30 mouse cellular contexts compared by ENCODE assay signal in genomic region chr11:49080636-49081035, GRCm38 (mm10). TPM values are rescaled to one million over a fixed set of nuclear protein-coding genes. Genes with fewer than 3 reads are reported as not detected.
DNase-seq lines count a peak whose midpoint lies in the region; ATAC-seq and TF ChIP-seq lines count a peak whose summit lies in the region.
"Had no signal": no experiment of that assay in that cellular context is flagged by ENCODE, and none has a peak within 500 bp of the region (broad histone marks: within the 10 kb centered on the region; RNA-seq: fewer than 3 reads in every experiment).

No protein-coding gene starts in this region.

- DNase-seq in heart, adult 11 months: peak; percentile 82
- DNase-seq in spleen, adult 2 months (ENCODE audit: low read depth in 1 of 2, low spot score in 2 of 2): no peak
- no peak for DNase-seq in spleen, postnatal 14 days (ENCODE audit: low spot score in 2 of 2)
- no peak for DNase-seq in liver, postnatal 0 days
- DNase-seq in forebrain, embryonic 10.5 days (ENCODE audit: extremely low spot score, low spot score): no peak
- no peak for DNase-seq in lung, postnatal 10 days
- DNase-seq: adrenal gland, adult 2 months; adrenal gland, postnatal 36 days; cerebellum, adult 8-10 months; cerebellum, postnatal 25 days; liver, embryonic 13.5 days; lung, embryonic 14.5 days; midbrain, embryonic 14.5 days; retina, postnatal 1 day; right cerebral cortex, postnatal 14 days; thymus, adult 18-20 months; thymus, postnatal 36 days had no signal

- WGBS in heart, embryonic 11.5 days (ENCODE audit: insufficient replicate concordance): 67% methylated on average over 1 of the region's 1 CpGs
- WGBS in spleen, adult 2 months: 64% methylated on average over 1 of the region's 1 CpGs
- 50% methylated on average over 1 of the region's 1 CpGs for WGBS in liver, postnatal 0 days (ENCODE audit: insufficient replicate concordance)
- 81% methylated on average over 1 of the region's 1 CpGs for WGBS in forebrain, embryonic 10.5 days

- H3K4me3 ChIP-seq in heart, embryonic 11.5 days (ENCODE audit: low read depth, low read length): no peak overlapping the region
- H3K4me3 ChIP-seq in spleen, adult 2 months (ENCODE audit: extremely low read depth, insufficient read depth, insufficient read length): no peak overlapping the region
- H3K4me3 ChIP-seq in liver, postnatal 0 days (ENCODE audit: low read depth, low read length): no peak overlapping the region
- H3K4me3 ChIP-seq in forebrain, embryonic 10.5 days: no peak overlapping the region
- H3K4me3 ChIP-seq: heart, embryonic 15.5 days; intestine, embryonic 15.5 days had no signal

- no peak overlapping the region for H3K4me2 ChIP-seq in heart, embryonic 11.5 days
- H3K4me2 ChIP-seq in liver, postnatal 0 days (ENCODE audit: low read depth, low read length): peak overlapping the region; percentile 62; the same call in 1 of the 2 replicates
- H3K4me2 ChIP-seq: heart, embryonic 15.5 days; intestine, embryonic 15.5 days; lung, embryonic 14.5 days had no signal

- no peaks in the 10 kb centered on the region for H3K4me1 ChIP-seq in heart, embryonic 11.5 days (ENCODE audit: control insufficient read depth, insufficient read depth, low read length)
- H3K4me1 ChIP-seq in spleen, adult 2 months (ENCODE audit: control insufficient read depth, insufficient read depth, insufficient read length): peaks cover 38% of the 10 kb centered on the region
- H3K4me1 ChIP-seq in liver, postnatal 0 days (ENCODE audit: insufficient read depth): peaks cover 60% of the 10 kb centered on the region
- no peaks in the 10 kb centered on the region for H3K4me1 ChIP-seq in forebrain, embryonic 10.5 days
- H3K4me1 ChIP-seq: intestine, embryonic 15.5 days had no signal

- TF ChIP-seq CTCF in spleen, adult 2 months (IDR thresholded peaks at IDR 0.05; ENCODE audit: extremely low read depth, insufficient read depth, insufficient read length, insufficient replicate concordance): no peak
- no peak for TF ChIP-seq CTCF in liver, postnatal 0 days (IDR thresholded peaks at IDR 0.05; ENCODE audit: low read depth)

- no peak overlapping the region for H3K9ac ChIP-seq in heart, embryonic 11.5 days (ENCODE audit: low read depth, low read length)
- H3K9ac ChIP-seq in liver, postnatal 0 days (replicated peaks): 0 out of 2 replicates have a peak overlapping the region, but pooled peaks have one; percentile 26
- H3K9ac ChIP-seq: heart, embryonic 15.5 days; intestine, embryonic 15.5 days; liver, embryonic 13.5 days; lung, embryonic 14.5 days had no signal

- TF ChIP-seq EP300 in liver, postnatal 0 days (IDR thresholded peaks at IDR 0.05; ENCODE audit: low read depth): no peak

- no peak overlapping the region for H3K27ac ChIP-seq in heart, embryonic 11.5 days (ENCODE audit: low read depth, low read length)
- peak overlapping the region; percentile 51 for H3K27ac ChIP-seq in spleen, adult 2 months (ENCODE audit: insufficient read depth, low read length)
- H3K27ac ChIP-seq in liver, postnatal 0 days (ENCODE audit: low read depth): peak overlapping the region; percentile 52; the same call in 1 of the 2 replicates
- no peak overlapping the region for H3K27ac ChIP-seq in forebrain, embryonic 10.5 days
- H3K27ac ChIP-seq: heart, embryonic 15.5 days; intestine, embryonic 15.5 days; stomach, postnatal 0 days had no signal

- TF ChIP-seq POLR2A in spleen, adult 2 months (IDR thresholded peaks at IDR 0.05; ENCODE audit: low read depth, low read length): no peak

- no peaks in the 10 kb centered on the region for H3K36me3 ChIP-seq in heart, embryonic 11.5 days (ENCODE audit: control insufficient read depth, insufficient read depth, low read length)
- H3K36me3 ChIP-seq in spleen, adult 2 months (ENCODE audit: control insufficient read depth, insufficient read depth, low read length): no peaks in the 10 kb centered on the region
- H3K36me3 ChIP-seq in liver, postnatal 0 days (replicated peaks; ENCODE audit: insufficient read depth, low read length): no peaks in the 10 kb centered on the region
- H3K36me3 ChIP-seq in forebrain, embryonic 10.5 days (replicated peaks): no peaks in the 10 kb centered on the region
- H3K36me3 ChIP-seq: heart, embryonic 15.5 days; intestine, embryonic 15.5 days; liver, embryonic 13.5 days had no signal

- H3K9me3 ChIP-seq in heart, embryonic 11.5 days (replicated peaks; ENCODE audit: control insufficient read depth, low read length): no peaks in the 10 kb centered on the region
- no peaks in the 10 kb centered on the region for H3K9me3 ChIP-seq in liver, postnatal 0 days (ENCODE audit: low read length)
- H3K9me3 ChIP-seq in forebrain, embryonic 10.5 days: no peaks in the 10 kb centered on the region
- H3K9me3 ChIP-seq: heart, embryonic 15.5 days; intestine, embryonic 15.5 days; liver, embryonic 13.5 days had no signal

- no peaks in the 10 kb centered on the region for H3K27me3 ChIP-seq in heart, embryonic 11.5 days (ENCODE audit: control insufficient read depth, insufficient read depth, low read length)
- H3K27me3 ChIP-seq in spleen, adult 2 months (ENCODE audit: control insufficient read depth, insufficient read depth, low read length): no peaks in the 10 kb centered on the region
- no peaks in the 10 kb centered on the region for H3K27me3 ChIP-seq in liver, postnatal 0 days (ENCODE audit: insufficient read depth, low read length)
- H3K27me3 ChIP-seq in forebrain, embryonic 10.5 days (ENCODE audit: poor library complexity, severe bottlenecking): no peaks in the 10 kb centered on the region
- H3K27me3 ChIP-seq: heart, embryonic 15.5 days; intestine, embryonic 15.5 days; liver, embryonic 13.5 days had no signal

- ATAC-seq in heart, embryonic 11.5 days (replicated peaks; ENCODE audit: insufficient number of reproducible peaks, low FRiP score, low TSS enrichment): no peak
- ATAC-seq in liver, postnatal 0 days: no peak
- ATAC-seq: activated CD4-positive, CD25-positive, alpha-beta regulatory T cell, adult 4 months; forebrain, embryonic 16.5 days; hindbrain, embryonic 16.5 days; intestine, embryonic 15.5 days had no signal

RNA-seq across cellular contexts. Expression of gene Ifi47, which starts 4.2 kb away (rescaled TPM):
- polyA plus RNA-seq in heart, embryonic 11.5 days (2014; fragmentation: Nextera tagmentation; extraction: Ambion mirVana): 0.58 and 0.96 TPM in 2 replicates
- polyA plus RNA-seq in spleen, adult 2 months (2012; rRNA removed): 16.8 and 16.9 TPM in 2 replicates
- polyA plus RNA-seq in liver, postnatal 0 days (2015; fragmentation: Nextera tagmentation; extraction: Ambion mirVana): 29.7 and 29.8 TPM in 2 replicates
- polyA plus RNA-seq in forebrain, embryonic 10.5 days (2016; fragmentation: Nextera tagmentation; extraction: Ambion mirVana): 0.12 and 0.62 TPM in 2 replicates
- polyA plus RNA-seq: neural tube, embryonic 14.5 days had no signal

RNA-seq across cellular contexts. Expression of gene Tgtp2, which starts 16.6 kb away (rescaled TPM):
- polyA plus RNA-seq in heart, embryonic 11.5 days (2014; fragmentation: Nextera tagmentation; extraction: Ambion mirVana): not detected in 2 replicates
- 7.1 and 19.6 TPM in 2 replicates for polyA plus RNA-seq in spleen, adult 2 months (2012; rRNA removed)
- 5.1 and 7.1 TPM in 2 replicates for polyA plus RNA-seq in liver, postnatal 0 days (2015; fragmentation: Nextera tagmentation; extraction: Ambion mirVana)
- polyA plus RNA-seq in forebrain, embryonic 10.5 days (2016; fragmentation: Nextera tagmentation; extraction: Ambion mirVana): not detected in 2 replicates
- polyA plus RNA-seq: embryonic facial prominence, embryonic 11.5 days; forebrain, embryonic 16.5 days; hindbrain, embryonic 11.5 days; limb, embryonic 11.5 days; neural tube, embryonic 14.5 days had no signal

RNA-seq across cellular contexts. Expression of gene 9930111J21Rik2, which starts 29.6 kb away (rescaled TPM):
- not detected in 2 replicates for polyA plus RNA-seq in heart, embryonic 11.5 days (2014; fragmentation: Nextera tagmentation; extraction: Ambion mirVana)
- polyA plus RNA-seq in spleen, adult 2 months (2012; rRNA removed): 10.8 and 11.0 TPM in 2 replicates
- 1.2 and 1.4 TPM in 2 replicates for polyA plus RNA-seq in liver, postnatal 0 days (2015; fragmentation: Nextera tagmentation; extraction: Ambion mirVana)
- polyA plus RNA-seq in forebrain, embryonic 10.5 days (2016; fragmentation: Nextera tagmentation; extraction: Ambion mirVana): 0.12 and 0.32 TPM in 2 replicates

RNA-seq across cellular contexts. Expression of gene Olfr1396, which starts 34.0 kb away (rescaled TPM):
- not detected in 2 replicates for polyA plus RNA-seq in heart, embryonic 11.5 days (2014; fragmentation: Nextera tagmentation; extraction: Ambion mirVana)
- polyA plus RNA-seq in spleen, adult 2 months (2012; rRNA removed): 0.05 and 0.41 TPM in 2 replicates
- polyA plus RNA-seq in liver, postnatal 0 days (2015; fragmentation: Nextera tagmentation; extraction: Ambion mirVana): not detected in 2 replicates
- not detected in 2 replicates for polyA plus RNA-seq in forebrain, embryonic 10.5 days (2016; fragmentation: Nextera tagmentation; extraction: Ambion mirVana)
- polyA plus RNA-seq: embryonic facial prominence, embryonic 11.5 days; forebrain, embryonic 16.5 days; hindbrain, embryonic 11.5 days; hindbrain, embryonic 16.5 days; intestine, embryonic 15.5 days; kidney, postnatal 0 days; large intestine, adult 2 months; limb, embryonic 11.5 days; liver, embryonic 13.5 days; lung, embryonic 14.5 days; midbrain, embryonic 14.5 days; neural tube, embryonic 14.5 days had no signal

Comparison
In these comparisons a context has a peak if more than half of its experiments do, and no peak if none do; other contexts are left out.
1. H3K27ac ChIP-seq: peak in spleen, adult 2 months (single experiment) and liver, postnatal 0 days (single experiment); none in heart, embryonic 11.5 days (single experiment) and forebrain, embryonic 10.5 days (single experiment).